Mouse (Mus musculus): ENCODE measurements around the gene Rfx5. TPM values are rescaled to one million over a fixed set of nuclear protein-coding genes. Genes with fewer than 3 reads are reported as not detected.
"Not testable (repeated sequence)": the region's sequence is repeated elsewhere in the genome, so short reads cannot be mapped to it uniquely, and the experiment has no call there.

Rfx5 gene
- total RNA-seq (2014; rRNA removed): 6.4 and 7.0 TPM in 2 replicates
- polyA plus RNA-seq (2012; rRNA removed): 6.0 and 7.1 TPM in 2 replicates

DNA sequence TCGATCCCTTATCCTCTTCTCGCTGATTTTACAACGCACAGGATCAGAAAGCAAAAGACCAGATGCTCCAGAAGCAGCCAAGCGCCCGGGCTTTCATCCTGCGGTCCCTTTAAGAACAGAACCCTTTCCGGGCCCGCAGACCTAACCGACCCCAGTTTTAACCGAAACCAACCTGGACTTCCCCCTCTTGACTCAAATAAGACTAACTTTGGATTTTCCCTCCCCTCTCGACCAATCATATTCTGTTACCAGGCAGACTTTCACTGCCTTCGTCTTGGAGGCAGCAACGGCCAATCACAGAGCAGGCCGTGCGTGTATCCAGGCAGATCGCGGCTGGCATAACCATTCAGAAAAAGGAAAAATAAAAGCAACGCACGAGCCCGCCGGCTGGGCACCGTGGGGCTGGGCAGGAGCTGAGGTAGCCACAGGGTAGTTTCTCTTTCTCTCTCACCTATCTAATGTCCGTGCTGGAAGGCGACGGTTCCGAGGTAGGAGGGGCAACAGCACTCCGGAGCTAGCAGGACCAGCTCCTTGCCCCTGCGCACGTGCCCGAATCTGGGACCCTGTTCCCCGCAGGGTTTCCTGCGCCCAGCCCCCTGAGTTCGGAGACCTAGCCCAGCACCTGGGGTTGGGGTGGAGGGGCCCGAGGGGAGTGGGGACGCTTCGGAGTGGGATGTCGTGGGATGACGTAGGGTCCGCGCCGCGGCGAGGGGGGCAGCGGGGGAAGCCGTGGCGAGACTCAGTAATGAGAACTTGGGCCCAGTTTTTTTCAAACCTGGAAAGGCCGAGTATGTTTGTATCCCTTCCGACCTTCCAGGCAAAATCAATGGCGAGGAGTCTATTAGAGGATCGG, at the start of gene Rfx5:
Gene Rfx5 (plus strand): TSS at position 312 of the 853 bp plus-strand sequence.
- no peak for TF ChIP-seq CTCF (IDR thresholded peaks at IDR 0.05; ENCODE audit: low read depth, low read length)
- TF ChIP-seq POLR2A (IDR thresholded peaks at IDR 0.05; ENCODE audit: extremely low read depth, insufficient read depth, low read length): 0 out of 2 replicates have a peak, but pooled peaks have one; percentile 48
- WGBS: under 1% methylated on average over 50 of the region's 50 CpGs
- Histone ChIP-seq H3K79me2 (ENCODE audit: control insufficient read depth, insufficient read depth, low read length) (no peaks in the 10 kb centered on the region; the same call in 1 of the 2 replicates), H3K36me3 (ENCODE audit: control insufficient read depth, insufficient read depth, low read length) (peaks cover 17% of the 10 kb centered on the region), H3K27me3 (ENCODE audit: control insufficient read depth, insufficient read depth, low read length) (no peaks in the 10 kb centered on the region), H3K4me1 (ENCODE audit: control insufficient read depth, insufficient read depth, low read length) (peaks cover 10% of the 10 kb centered on the region), H3K9ac (ENCODE audit: low read depth, low read length) (peak within 1 kb of the TSS; percentile 86), H3K27ac (replicated peaks; ENCODE audit: insufficient read depth, low read depth, low read length) (peak within 1 kb of the TSS; percentile 74), H3K4me3 (ENCODE audit: insufficient read depth, low read depth, low read length) (peak within 1 kb of the TSS; percentile 80)
- peak; percentile 99 for DNase-seq (ENCODE audit: extremely low read depth, low read depth, low spot score)

DNA sequence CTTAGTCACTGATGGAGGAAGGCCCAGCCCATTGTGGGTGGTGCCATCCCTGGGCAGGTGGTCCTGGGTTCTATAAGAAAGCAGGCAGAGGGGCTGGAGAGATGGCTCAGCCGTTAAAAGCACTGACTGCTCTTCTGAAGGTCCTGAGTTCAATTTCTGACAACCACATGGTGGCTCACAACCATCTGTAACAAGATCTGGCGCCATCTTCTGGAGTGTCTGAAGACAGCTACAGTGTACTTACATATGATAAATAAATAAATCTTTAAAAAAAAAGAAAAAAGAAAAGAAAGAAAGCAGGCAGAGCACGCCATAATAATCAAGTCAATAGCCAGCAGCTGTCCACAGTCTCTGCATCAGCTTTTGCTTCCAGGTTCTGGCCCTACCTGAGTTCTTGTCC, 49.1 kb upstream of the Rfx5 start:
- not testable (repeated sequence) for H3K36me3 ChIP-seq (ENCODE audit: control insufficient read depth, insufficient read depth, low read length); H3K4me3 ChIP-seq (ENCODE audit: insufficient read depth, low read depth, low read length); H3K9ac ChIP-seq (ENCODE audit: low read depth, low read length); H3K27me3 ChIP-seq (ENCODE audit: control insufficient read depth, insufficient read depth, low read length); H3K4me1 ChIP-seq (ENCODE audit: control insufficient read depth, insufficient read depth, low read length); DNase-seq (ENCODE audit: extremely low read depth, low read depth, low spot score); H3K79me2 ChIP-seq (ENCODE audit: control insufficient read depth, insufficient read depth, low read length); H3K27ac ChIP-seq (replicated peaks; ENCODE audit: insufficient read depth, low read depth, low read length)
- 72% methylated on average over 3 of the region's 3 CpGs for WGBS

DNA sequence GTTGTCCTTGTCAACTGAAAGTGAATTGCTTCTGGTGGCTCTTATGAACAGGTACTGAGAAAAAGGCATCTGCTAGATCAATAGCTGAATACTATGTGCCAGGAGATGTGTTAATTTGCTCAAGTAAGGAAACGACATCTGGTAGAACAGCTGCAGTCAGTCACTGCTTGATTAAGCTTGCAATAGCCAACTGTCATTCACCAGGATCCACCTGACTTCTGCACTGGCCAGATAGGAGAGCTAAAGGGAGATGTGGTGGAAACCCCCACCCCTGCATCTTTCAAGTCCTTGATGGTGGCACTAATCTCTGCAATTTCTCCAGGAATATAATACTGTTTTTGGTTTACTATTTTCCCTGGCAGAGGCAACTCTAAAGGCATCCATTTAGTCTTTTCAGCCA, 47.4 kb upstream of the Rfx5 start:
- H3K36me3 ChIP-seq (ENCODE audit: control insufficient read depth, insufficient read depth, low read length): no peaks in the 10 kb centered on the region
- H3K27me3 ChIP-seq (ENCODE audit: control insufficient read depth, insufficient read depth, low read length): no peaks in the 10 kb centered on the region
- H3K4me1 ChIP-seq (ENCODE audit: control insufficient read depth, insufficient read depth, low read length): peaks cover 1% of the 10 kb centered on the region; the same call in 1 of the 2 replicates
- TF ChIP-seq CTCF (IDR thresholded peaks at IDR 0.05; ENCODE audit: low read depth, low read length) (no peak), POLR2A (IDR thresholded peaks at IDR 0.05; ENCODE audit: extremely low read depth, insufficient read depth, low read length) (no peak)
- no peaks in the 10 kb centered on the region for H3K79me2 ChIP-seq (ENCODE audit: control insufficient read depth, insufficient read depth, low read length)
- no peak overlapping the region for H3K9ac ChIP-seq (ENCODE audit: low read depth, low read length)
- H3K4me3 ChIP-seq (ENCODE audit: insufficient read depth, low read depth, low read length): no peak overlapping the region
- H3K27ac ChIP-seq (replicated peaks; ENCODE audit: insufficient read depth, low read depth, low read length): no peak overlapping the region
- DNase-seq (ENCODE audit: extremely low read depth, low read depth, low spot score): no peak
- WGBS: 57% methylated on average over 1 of the region's 1 CpGs

DNA sequence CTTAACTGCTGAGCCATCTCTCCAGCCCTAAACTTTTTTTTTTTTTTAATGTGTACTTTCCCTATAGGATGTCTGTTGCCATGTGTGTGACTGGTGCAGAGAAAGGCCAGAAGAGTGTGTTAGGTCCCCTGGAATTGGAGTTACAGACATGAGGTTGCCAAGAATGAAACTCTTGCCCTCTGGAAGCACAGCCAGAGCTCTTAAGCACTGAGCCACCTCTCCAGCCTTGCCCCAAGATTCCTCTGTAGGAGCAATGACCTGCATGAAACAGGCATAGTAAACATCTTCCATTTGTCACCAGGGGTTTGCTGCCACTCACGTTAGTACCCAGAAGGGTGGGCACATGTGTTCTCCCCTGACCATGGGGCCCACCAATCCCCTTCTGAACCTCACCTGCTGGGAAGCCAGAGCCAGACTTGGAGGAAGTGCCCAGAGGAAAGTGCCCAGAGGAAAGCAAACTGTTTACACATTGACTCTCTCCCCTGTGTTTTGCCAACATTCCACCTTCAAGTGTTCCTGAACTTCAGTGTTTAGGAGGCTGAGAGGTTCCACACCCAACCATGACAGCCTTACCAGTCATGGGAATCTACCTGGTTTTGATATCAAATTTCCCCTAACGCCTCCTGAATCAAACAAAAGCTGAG, 42.7 kb upstream of the Rfx5 start:
- 86% methylated on average over 2 of the region's 2 CpGs for WGBS
- H3K4me3 ChIP-seq (ENCODE audit: insufficient read depth, low read depth, low read length): no peak overlapping the region
- no peak for DNase-seq (ENCODE audit: extremely low read depth, low read depth, low spot score)

DNA sequence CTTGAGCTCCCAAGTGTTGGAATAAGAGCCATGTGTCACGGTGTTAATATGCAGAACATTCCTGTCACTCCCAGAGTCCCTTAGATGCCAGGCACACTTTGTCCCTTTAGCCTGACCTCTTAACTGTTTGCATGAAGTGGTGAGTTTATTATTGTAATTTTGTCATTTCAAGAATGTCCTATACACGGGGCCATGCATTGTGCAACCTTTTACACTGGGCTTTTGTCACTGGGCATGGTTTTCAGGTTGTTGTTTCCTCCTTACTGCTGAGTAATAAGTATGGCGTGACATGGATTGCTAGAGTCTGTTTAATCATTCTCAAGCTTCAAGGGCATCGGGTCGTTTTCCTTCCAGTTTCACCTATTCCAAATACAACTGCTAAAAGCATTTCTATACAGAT, 40.1 kb upstream of the Rfx5 start:
- TF ChIP-seq POLR2A (IDR thresholded peaks at IDR 0.05; ENCODE audit: extremely low read depth, insufficient read depth, low read length) (no peak), CTCF (IDR thresholded peaks at IDR 0.05; ENCODE audit: low read depth, low read length) (no peak)
- DNase-seq (ENCODE audit: extremely low read depth, low read depth, low spot score): peak; percentile 90
- WGBS: 15% methylated on average over 5 of the region's 5 CpGs

More for the DNA sequence above, 42.7 kb upstream of the Rfx5 start:
- no peak for TF ChIP-seq POLR2A (IDR thresholded peaks at IDR 0.05; ENCODE audit: extremely low read depth, insufficient read depth, low read length)
- no peak for TF ChIP-seq CTCF (IDR thresholded peaks at IDR 0.05; ENCODE audit: low read depth, low read length)
- Histone ChIP-seq H3K27ac (replicated peaks; ENCODE audit: insufficient read depth, low read depth, low read length) (no peak overlapping the region), H3K4me1 (ENCODE audit: control insufficient read depth, insufficient read depth, low read length) (peaks cover 6% of the 10 kb centered on the region; the same call in 1 of the 2 replicates), H3K9ac (ENCODE audit: low read depth, low read length) (no peak overlapping the region), H3K36me3 (ENCODE audit: control insufficient read depth, insufficient read depth, low read length) (no peaks in the 10 kb centered on the region), H3K27me3 (ENCODE audit: control insufficient read depth, insufficient read depth, low read length) (no peaks in the 10 kb centered on the region), H3K79me2 (ENCODE audit: control insufficient read depth, insufficient read depth, low read length) (no peaks in the 10 kb centered on the region)

More for the DNA sequence above, 40.1 kb upstream of the Rfx5 start:
- Histone ChIP-seq H3K27ac (replicated peaks; ENCODE audit: insufficient read depth, low read depth, low read length) (peak overlapping the region; percentile 67), H3K4me3 (ENCODE audit: insufficient read depth, low read depth, low read length) (no peak overlapping the region), H3K27me3 (ENCODE audit: control insufficient read depth, insufficient read depth, low read length) (no peaks in the 10 kb centered on the region), H3K9ac (ENCODE audit: low read depth, low read length) (no peak overlapping the region), H3K36me3 (ENCODE audit: control insufficient read depth, insufficient read depth, low read length) (no peaks in the 10 kb centered on the region), H3K79me2 (ENCODE audit: control insufficient read depth, insufficient read depth, low read length) (no peaks in the 10 kb centered on the region), H3K4me1 (ENCODE audit: control insufficient read depth, insufficient read depth, low read length) (peaks cover 6% of the 10 kb centered on the region; the same call in 1 of the 2 replicates)

All from liver, adult 2 months (tissue).